Mouse (Mus musculus) intestine, embryonic 16.5 days (tissue): ENCODE measurements at regions not wholly inside any gene's neighbourhood (a gene's known extent, or its start where the extent isn't known, plus 50 kb on each side); places are given as distances from the start of the nearest gene placed in this dataset.

ENCODE experiments used
- ATAC-seq: fragments of 200-750 bp; cut with Nextera tagmentation; 2 replicates; pipeline ENCODE4 v1.8.0; 2017; ENCODE audit warnings: moderate TSS enrichment, moderate library complexity
- H3K27ac ChIP-seq: fragments of 300-500 bp; sonication (generic); 2 replicates; pipeline ENCODE4 v1.5.1; 2014; ENCODE audit warnings: mild to moderate bottlenecking, low read length
- H3K27me3 ChIP-seq: fragments of 300-500 bp; sonication (generic); replicated peaks from 2 replicates; pipeline ENCODE4 v1.6.1; 2014; ENCODE audit warnings: low read length, control low read depth, mixed read lengths; ENCODE audit not compliant: control insufficient read depth, insufficient read depth
- H3K36me3 ChIP-seq: fragments of 300-500 bp; sonication (generic); 2 replicates; pipeline ENCODE4 v1.6.1; 2014; ENCODE audit warnings: low read length, control low read depth; ENCODE audit not compliant: control insufficient read depth, insufficient read depth
- H3K4me1 ChIP-seq: fragments of 300-500 bp; sonication (generic); 2 replicates; pipeline ENCODE4 v1.6.1; 2014; ENCODE audit warnings: low read length, control low read depth, mixed read lengths; ENCODE audit not compliant: control insufficient read depth, insufficient read depth
- H3K4me2 ChIP-seq: fragments of 300-500 bp; sonication (generic); 2 replicates; pipeline ENCODE4 v1.6.1; 2014; ENCODE audit warnings: low read depth, low read length, control low read depth
- H3K4me3 ChIP-seq: fragments of 300-500 bp; sonication (generic); 2 replicates; pipeline ENCODE4 v1.5.1; 2014; ENCODE audit warnings: mild to moderate bottlenecking, low read length
- H3K9ac ChIP-seq: fragments of 300-500 bp; sonication (generic); 2 replicates; pipeline ENCODE4 v1.6.1; 2014; ENCODE audit warnings: low read depth, low read length
- H3K9me3 ChIP-seq: fragments of 300-500 bp; sonication (generic); 2 replicates; pipeline ENCODE4 v1.6.1; 2016; ENCODE audit warnings: low read length, control low read depth; ENCODE audit not compliant: control insufficient read depth
- WGBS: fragments of 180-500 bp; shearing (Covaris S2); extraction: QIAGEN DNeasy Blood & Tissue Kit; methylation state at CpG from one replicate; pipeline ENCODE4 v1.1.7; 2014; 5-methylcytosine and 5-hydroxymethylcytosine counted together

GRCm38 (mm10) chr3:105380818-105381217 is 71.3 kb upstream of the Kcnd3 start:
- no peak for ATAC-seq

GRCm38 (mm10) chr3:105392611-105393514 is 59.3 kb upstream of the Kcnd3 start:
- H3K27me3 ChIP-seq = no peaks in the 10 kb centered on the region
- no peaks in the 10 kb centered on the region for H3K36me3 ChIP-seq
- ATAC-seq = peak; percentile 56
- H3K4me1 ChIP-seq = peaks cover 2% of the 10 kb centered on the region; the same call in 1 of the 2 replicates
- no peak overlapping the region for H3K4me3 ChIP-seq
- no peaks in the 10 kb centered on the region for H3K9me3 ChIP-seq
- H3K9ac ChIP-seq = no peak overlapping the region
- H3K27ac ChIP-seq = no peak overlapping the region
- H3K4me2 ChIP-seq = no peak overlapping the region
- WGBS = 39% methylated on average over 8 of the region's 8 CpGs

More at GRCm38 (mm10) chr3:105380818-105381217, 71.3 kb upstream of the Kcnd3 start:
- Histone ChIP-seq H3K27ac (no peak overlapping the region), H3K27me3 (no peaks in the 10 kb centered on the region), H3K4me3 (no peak overlapping the region), H3K9ac (no peak overlapping the region), H3K9me3 (no peaks in the 10 kb centered on the region), H3K4me1 (no peaks in the 10 kb centered on the region), H3K4me2 (no peak overlapping the region), H3K36me3 (no peaks in the 10 kb centered on the region)
- 91% methylated on average over 4 of the region's 4 CpGs for WGBS
